Mouse (Mus musculus): ENCODE results near the gene Mpp2. TPM values are rescaled to one million over a fixed set of nuclear protein-coding genes. Genes with fewer than 3 reads are reported as not detected.

Mpp2 gene
- polyA plus RNA-seq, 1 experiment from 2014 or later: 3.9 TPM

GRCm38 (mm10) chr11:102051541-102051940 lies 36.8 kb downstream of the Mpp2 start:
- DNase-seq (ENCODE audit: low spot score) (peak; percentile 38), ATAC-seq (peak; percentile 65)
- no peaks in the 10 kb centered on the region for H3K36me3 ChIP-seq (ENCODE audit: insufficient read depth, low read length)
- H3K27me3 ChIP-seq (replicated peaks; ENCODE audit: insufficient read depth, low read length): no peaks in the 10 kb centered on the region
- 36% methylated on average over 4 of the region's 4 CpGs for WGBS
- TF ChIP-seq EP300 (IDR thresholded peaks at IDR 0.05): peak; percentile 76
- TF ChIP-seq CTCF (IDR thresholded peaks at IDR 0.05): no peak
- no peak overlapping the region for H3K9ac ChIP-seq (replicated peaks; ENCODE audit: low read depth)
- no peaks in the 10 kb centered on the region for H3K9me3 ChIP-seq (ENCODE audit: low read length)
- no peak overlapping the region for H3K4me2 ChIP-seq (replicated peaks; ENCODE audit: low read depth, low read length)
- peak overlapping the region; percentile 63 for H3K27ac ChIP-seq (ENCODE audit: low read length)
- H3K4me1 ChIP-seq (ENCODE audit: insufficient read depth, low read depth, low read length): peaks cover 4% of the 10 kb centered on the region; the same call in 1 of the 2 replicates
- no peak overlapping the region for H3K4me3 ChIP-seq (ENCODE audit: low read depth, low read length)

- H3K27me3 ChIP-seq (replicated peaks; ENCODE audit: insufficient read depth, low read length): no peaks in the 10 kb centered on the region
- no peak overlapping the region for H3K27ac ChIP-seq (ENCODE audit: low read length)
- H3K4me3 ChIP-seq (ENCODE audit: low read depth, low read length): no peak overlapping the region
- no peak overlapping the region for H3K9ac ChIP-seq (replicated peaks; ENCODE audit: low read depth)
- 51% methylated on average over 14 of the region's 14 CpGs for WGBS
- H3K4me1 ChIP-seq (ENCODE audit: insufficient read depth, low read depth, low read length): peaks cover 4% of the 10 kb centered on the region; the same call in 1 of the 2 replicates
- H3K9me3 ChIP-seq (ENCODE audit: low read length): no peaks in the 10 kb centered on the region
- DNase-seq (ENCODE audit: low spot score) (no peak), ATAC-seq (no peak; the same call in 1 of the 2 replicates)
- H3K4me2 ChIP-seq (replicated peaks; ENCODE audit: low read depth, low read length): no peak overlapping the region
- no peaks in the 10 kb centered on the region for H3K36me3 ChIP-seq (ENCODE audit: insufficient read depth, low read length)
- TF ChIP-seq EP300 (IDR thresholded peaks at IDR 0.05) (no peak), CTCF (IDR thresholded peaks at IDR 0.05) (no peak)
These were observed 38.3 kb downstream of the Mpp2 start for GRCm38 (mm10) chr11:102049875-102050482.

- no peak overlapping the region for H3K4me2 ChIP-seq (replicated peaks; ENCODE audit: low read depth, low read length)
- ATAC-seq (no peak), DNase-seq (ENCODE audit: low spot score) (no peak)
- WGBS: 80% methylated on average over 9 of the region's 9 CpGs
- no peaks in the 10 kb centered on the region for H3K36me3 ChIP-seq (ENCODE audit: insufficient read depth, low read length)
- H3K9ac ChIP-seq (replicated peaks; ENCODE audit: low read depth): no peak overlapping the region
- no peaks in the 10 kb centered on the region for H3K4me1 ChIP-seq (ENCODE audit: insufficient read depth, low read depth, low read length)
- H3K27ac ChIP-seq (ENCODE audit: low read length): no peak overlapping the region
- no peak for TF ChIP-seq EP300 (IDR thresholded peaks at IDR 0.05)
- TF ChIP-seq CTCF (IDR thresholded peaks at IDR 0.05): no peak
- no peak overlapping the region for H3K4me3 ChIP-seq (ENCODE audit: low read depth, low read length)
- H3K9me3 ChIP-seq (ENCODE audit: low read length): no peaks in the 10 kb centered on the region
- no peaks in the 10 kb centered on the region for H3K27me3 ChIP-seq (replicated peaks; ENCODE audit: insufficient read depth, low read length)
These were observed 41.7 kb downstream of the Mpp2 start for GRCm38 (mm10) chr11:102046607-102047006.

- no peaks in the 10 kb centered on the region for H3K9me3 ChIP-seq (ENCODE audit: low read length)
- ATAC-seq: no peak
- WGBS: 71% methylated on average over 7 of the region's 7 CpGs
These were observed 43.6 kb downstream of the Mpp2 start for GRCm38 (mm10) chr11:102044691-102045212.

GRCm38 (mm10) chr11:102043381-102043780 lies 44.9 kb downstream of the Mpp2 start:
- no peak for DNase-seq (ENCODE audit: low spot score)
- H3K4me1 ChIP-seq (ENCODE audit: insufficient read depth, low read depth, low read length): no peaks in the 10 kb centered on the region
- H3K27me3 ChIP-seq (replicated peaks; ENCODE audit: insufficient read depth, low read length): no peaks in the 10 kb centered on the region
- no peak for ATAC-seq
- H3K4me2 ChIP-seq (replicated peaks; ENCODE audit: low read depth, low read length): no peak overlapping the region
- no peaks in the 10 kb centered on the region for H3K9me3 ChIP-seq (ENCODE audit: low read length)
- H3K4me3 ChIP-seq (ENCODE audit: low read depth, low read length): no peak overlapping the region
- H3K27ac ChIP-seq (ENCODE audit: low read length): no peak overlapping the region
- H3K36me3 ChIP-seq (ENCODE audit: insufficient read depth, low read length): no peaks in the 10 kb centered on the region
- 85% methylated on average over 6 of the region's 6 CpGs for WGBS
- TF ChIP-seq EP300 (IDR thresholded peaks at IDR 0.05) (no peak), CTCF (IDR thresholded peaks at IDR 0.05) (no peak)
- no peak overlapping the region for H3K9ac ChIP-seq (replicated peaks; ENCODE audit: low read depth)

More at GRCm38 (mm10) chr11:102044691-102045212, 43.6 kb downstream of the Mpp2 start:
- no peak overlapping the region for H3K4me3 ChIP-seq (ENCODE audit: low read depth, low read length)
- H3K4me1 ChIP-seq (ENCODE audit: insufficient read depth, low read depth, low read length): no peaks in the 10 kb centered on the region
- H3K36me3 ChIP-seq (ENCODE audit: insufficient read depth, low read length): no peaks in the 10 kb centered on the region
- no peak overlapping the region for H3K4me2 ChIP-seq (replicated peaks; ENCODE audit: low read depth, low read length)
- no peak overlapping the region for H3K27ac ChIP-seq (ENCODE audit: low read length)
- no peak for DNase-seq (ENCODE audit: low spot score)
- no peak overlapping the region for H3K9ac ChIP-seq (replicated peaks; ENCODE audit: low read depth)
- TF ChIP-seq CTCF (IDR thresholded peaks at IDR 0.05) (no peak), EP300 (IDR thresholded peaks at IDR 0.05) (no peak)
- no peaks in the 10 kb centered on the region for H3K27me3 ChIP-seq (replicated peaks; ENCODE audit: insufficient read depth, low read length)

GRCm38 (mm10) chr11:102042971-102043370 lies 45.3 kb downstream of the Mpp2 start:
- H3K9me3 ChIP-seq (ENCODE audit: low read length): no peaks in the 10 kb centered on the region
- no peak overlapping the region for H3K27ac ChIP-seq (ENCODE audit: low read length)
- no peak for DNase-seq (ENCODE audit: low spot score)
- no peak overlapping the region for H3K4me2 ChIP-seq (replicated peaks; ENCODE audit: low read depth, low read length)
- no peak for TF ChIP-seq CTCF (IDR thresholded peaks at IDR 0.05)
- no peak for TF ChIP-seq EP300 (IDR thresholded peaks at IDR 0.05)
- H3K4me1 ChIP-seq (ENCODE audit: insufficient read depth, low read depth, low read length): no peaks in the 10 kb centered on the region
- no peak overlapping the region for H3K9ac ChIP-seq (replicated peaks; ENCODE audit: low read depth)
- no peaks in the 10 kb centered on the region for H3K27me3 ChIP-seq (replicated peaks; ENCODE audit: insufficient read depth, low read length)
- H3K4me3 ChIP-seq (ENCODE audit: low read depth, low read length): no peak overlapping the region
- 89% methylated on average over 13 of the region's 14 CpGs for WGBS
- H3K36me3 ChIP-seq (ENCODE audit: insufficient read depth, low read length): no peaks in the 10 kb centered on the region
- no peak for ATAC-seq

Data from lung, postnatal 0 days (tissue).